Mouse (Mus musculus) G1E (cell line): Measurements from ENCODE around the gene Atp5f1.

Experiments
- CTCF ChIP-seq: IDR thresholded peaks from 2 replicates; pipeline ENCODE4 v1.5.1; 2012; ENCODE audit warnings: low read depth, low read length, inconsistent platforms, mixed read lengths
- GATA1 ChIP-seq: IDR thresholded peaks from 2 replicates; pipeline ENCODE4 v1.6.1; 2012; ENCODE audit warnings: borderline replicate concordance, low read length, inconsistent platforms, mixed read lengths
- GATA2 ChIP-seq: IDR thresholded peaks from 2 replicates; pipeline ENCODE4 v1.6.1; 2012; ENCODE audit warnings: low read depth, low read length, inconsistent platforms, borderline replicate concordance
- POLR2AphosphoS5 ChIP-seq: IDR thresholded peaks from 2 replicates; pipeline ENCODE4 v1.6.1; 2012; ENCODE audit warnings: low read depth, low read length, inconsistent platforms; ENCODE audit not compliant: insufficient replicate concordance
- TAL1 ChIP-seq: conservative IDR thresholded peaks from 2 replicates; pipeline ENCODE4 v1.6.1; 2012; ENCODE audit warnings: low read depth, low read length, inconsistent platforms, mixed read lengths

DNA sequence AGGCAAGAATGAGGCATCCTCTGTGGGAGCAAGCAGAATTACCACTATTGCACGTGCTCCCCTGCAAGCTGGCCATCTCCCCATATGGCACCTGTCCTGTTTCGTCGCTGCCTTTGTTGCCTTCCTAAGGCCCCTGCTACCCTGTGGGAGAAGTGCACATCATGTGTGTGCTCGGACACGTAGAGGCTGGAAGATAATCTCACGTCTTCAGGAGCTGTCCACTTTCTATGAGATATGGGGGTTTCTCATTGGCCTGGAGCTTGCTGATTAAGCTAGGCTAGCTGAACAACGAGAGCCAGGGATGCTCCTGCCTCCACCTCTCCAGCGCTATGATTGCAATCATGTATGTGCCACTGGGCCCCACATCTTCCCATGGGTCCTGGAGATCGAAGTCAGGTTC lies 35.3 kb downstream of the Atp5f1 start:
- TF ChIP-seq CTCF (no peak), TAL1 (no peak), GATA1 (no peak), GATA2 (no peak), POLR2AphosphoS5 (no peak)
